Mouse (Mus musculus): ENCODE data around the gene Nek9.

The Nek9 gene

GRCm38 (mm10) chr12:85257008-85257639, 82.0 kb downstream of the Nek9 start:
- peak; percentile 32 for DNase-seq

DNA sequence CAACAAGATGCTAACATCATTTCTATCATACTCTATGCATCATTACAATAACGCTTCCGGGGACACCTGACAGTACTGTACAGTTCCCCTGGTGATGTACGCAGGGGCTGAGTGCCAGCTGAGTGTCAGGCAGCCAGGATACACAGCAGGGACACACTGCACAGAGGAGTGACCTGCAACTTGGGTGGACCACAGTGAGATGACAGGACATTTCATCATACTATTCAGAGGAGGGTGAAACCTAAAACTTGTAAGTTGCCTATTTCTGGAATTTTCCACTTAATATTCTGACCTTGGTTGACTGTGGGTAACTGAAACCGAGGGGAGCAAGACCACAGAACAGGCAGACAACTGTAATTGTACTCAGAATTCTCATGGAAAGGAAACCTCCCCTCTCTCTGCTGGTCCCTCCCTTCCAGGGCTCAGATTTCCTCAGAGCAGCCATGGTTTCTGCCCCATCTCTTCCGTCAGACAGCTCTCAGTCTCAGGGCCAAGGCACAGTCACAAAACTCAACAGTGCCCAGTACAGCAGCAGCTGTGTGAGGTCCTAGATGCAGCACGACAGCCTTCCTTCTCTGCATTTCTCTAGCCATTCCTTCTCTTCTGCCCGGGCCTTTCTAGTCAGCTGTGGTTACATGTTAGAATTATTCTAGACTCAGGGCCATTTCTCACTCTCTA, 82.9 kb downstream of the Nek9 start:
- DNase-seq, result no peak

DNA sequence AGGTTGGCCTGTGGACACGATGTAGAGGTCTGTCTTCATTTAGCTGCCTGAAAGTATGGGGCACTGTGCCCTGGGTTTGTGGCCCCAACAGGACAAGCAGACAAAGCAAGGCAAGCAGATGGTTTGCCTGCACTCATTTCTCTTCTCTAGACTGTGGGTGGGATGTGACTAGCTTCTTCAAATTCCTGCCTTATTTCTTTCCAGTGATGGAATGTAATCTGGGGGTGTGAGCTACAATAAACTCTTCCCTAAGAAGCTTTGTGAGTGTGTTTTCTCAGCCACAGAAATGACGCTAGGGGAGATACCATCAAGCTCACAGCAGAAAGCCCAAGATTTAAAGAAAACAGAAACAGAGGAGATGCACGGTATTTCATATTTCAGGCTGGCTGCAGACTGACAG, 87.1 kb downstream of the Nek9 start:
- DNase-seq, result no peak

Data from thymus, postnatal 14 days (tissue).